Mouse (Mus musculus): ENCODE measurements around the gene Mov10l1. TPM values are rescaled to one million over a fixed set of nuclear protein-coding genes. Genes with fewer than 3 reads are reported as not detected.

Gene Mov10l1
- polyA plus RNA-seq, 1 experiment from 2014 or later = not detected

- no peak for ATAC-seq (ENCODE audit: low FRiP score, low read depth)
- Histone ChIP-seq H3K4me1 (no peaks in the 10 kb centered on the region), H3K27me3 (no peaks in the 10 kb centered on the region), H3K4me3 (no peak overlapping the region), H3K36me3 (no peaks in the 10 kb centered on the region), H3K27ac (no peak overlapping the region), H3K4me2 (replicated peaks) (no peak overlapping the region), H3K9ac (no peak overlapping the region), H3K9me3 (peaks cover 10% of the 10 kb centered on the region)
- 76% methylated on average over 5 of the region's 5 CpGs for WGBS
Measured at GRCm38 (mm10) chr15:89044381-89044780, 61.7 kb downstream of the Mov10l1 start.

DNA sequence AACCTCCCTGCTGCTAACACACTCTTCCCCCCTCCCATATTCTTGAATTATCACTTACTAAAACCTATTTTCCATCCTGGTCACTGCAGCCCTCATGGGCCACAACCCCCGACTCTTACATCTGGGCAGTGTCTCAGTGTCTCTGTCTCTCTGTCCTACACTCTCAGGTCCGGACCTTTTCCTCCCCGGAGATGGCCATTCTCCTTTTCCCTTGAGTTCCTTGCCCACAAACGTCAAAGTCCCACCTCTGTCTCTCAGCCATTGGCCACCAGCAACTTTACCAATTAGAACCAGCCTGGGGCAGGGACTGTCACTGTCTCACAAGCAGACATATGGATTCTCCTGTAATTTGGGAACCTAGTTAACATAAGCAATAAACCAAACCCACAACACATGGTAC, 63.6 kb downstream of the Mov10l1 start:
- WGBS = 51% methylated on average over 4 of the region's 4 CpGs
- Histone ChIP-seq H3K9me3 (peaks cover 10% of the 10 kb centered on the region), H3K27me3 (no peaks in the 10 kb centered on the region), H3K4me1 (no peaks in the 10 kb centered on the region), H3K27ac (no peak overlapping the region), H3K36me3 (no peaks in the 10 kb centered on the region), H3K9ac (no peak overlapping the region), H3K4me3 (no peak overlapping the region), H3K4me2 (replicated peaks) (no peak overlapping the region)
- no peak for ATAC-seq (ENCODE audit: low FRiP score, low read depth)

DNA sequence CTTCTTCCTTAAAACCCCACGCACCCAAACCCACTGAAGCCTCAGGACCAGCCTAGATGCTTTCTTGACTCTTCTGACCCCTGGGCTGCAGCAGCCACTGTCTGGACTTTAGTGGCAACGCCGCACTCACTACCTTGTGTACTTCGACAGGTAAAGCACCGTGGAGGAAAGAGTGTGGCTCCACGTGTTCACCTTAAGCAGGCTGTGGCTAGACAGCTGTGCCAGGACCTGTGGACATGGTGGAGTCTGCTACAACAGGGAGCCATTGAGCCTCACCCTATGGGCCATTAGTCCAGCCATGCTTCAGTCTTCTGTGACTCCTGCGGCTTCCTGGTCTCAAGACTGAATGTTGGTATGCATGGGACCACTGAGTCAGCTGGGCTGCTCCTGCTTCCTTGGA, 72.0 kb downstream of the Mov10l1 start:
- 91% methylated on average over 7 of the region's 7 CpGs for WGBS
- H3K4me1 ChIP-seq = peaks cover 5% of the 10 kb centered on the region
- no peak overlapping the region for H3K4me2 ChIP-seq (replicated peaks)
- H3K9ac ChIP-seq = no peak overlapping the region
- H3K27ac ChIP-seq = no peak overlapping the region
- H3K9me3 ChIP-seq = no peaks in the 10 kb centered on the region
- no peak overlapping the region for H3K4me3 ChIP-seq
- no peak for ATAC-seq (ENCODE audit: low FRiP score, low read depth)
- peaks cover 32% of the 10 kb centered on the region for H3K27me3 ChIP-seq
- no peaks in the 10 kb centered on the region for H3K36me3 ChIP-seq

- peak overlapping the region; percentile 67; the same call in 1 of the 2 replicates for H3K4me3 ChIP-seq
- WGBS = 24% methylated on average over 6 of the region's 6 CpGs
- H3K36me3 ChIP-seq = no peaks in the 10 kb centered on the region
- no peak overlapping the region for H3K27ac ChIP-seq
- peak overlapping the region; percentile 92 for H3K4me2 ChIP-seq (replicated peaks)
- ATAC-seq (ENCODE audit: low FRiP score, low read depth) = no peak
- H3K4me1 ChIP-seq = peaks cover 10% of the 10 kb centered on the region
- H3K9ac ChIP-seq = no peak overlapping the region
- peaks cover 69% of the 10 kb centered on the region for H3K27me3 ChIP-seq
- no peaks in the 10 kb centered on the region for H3K9me3 ChIP-seq
Measured at GRCm38 (mm10) chr15:89058736-89059135, 76.0 kb downstream of the Mov10l1 start.

DNA sequence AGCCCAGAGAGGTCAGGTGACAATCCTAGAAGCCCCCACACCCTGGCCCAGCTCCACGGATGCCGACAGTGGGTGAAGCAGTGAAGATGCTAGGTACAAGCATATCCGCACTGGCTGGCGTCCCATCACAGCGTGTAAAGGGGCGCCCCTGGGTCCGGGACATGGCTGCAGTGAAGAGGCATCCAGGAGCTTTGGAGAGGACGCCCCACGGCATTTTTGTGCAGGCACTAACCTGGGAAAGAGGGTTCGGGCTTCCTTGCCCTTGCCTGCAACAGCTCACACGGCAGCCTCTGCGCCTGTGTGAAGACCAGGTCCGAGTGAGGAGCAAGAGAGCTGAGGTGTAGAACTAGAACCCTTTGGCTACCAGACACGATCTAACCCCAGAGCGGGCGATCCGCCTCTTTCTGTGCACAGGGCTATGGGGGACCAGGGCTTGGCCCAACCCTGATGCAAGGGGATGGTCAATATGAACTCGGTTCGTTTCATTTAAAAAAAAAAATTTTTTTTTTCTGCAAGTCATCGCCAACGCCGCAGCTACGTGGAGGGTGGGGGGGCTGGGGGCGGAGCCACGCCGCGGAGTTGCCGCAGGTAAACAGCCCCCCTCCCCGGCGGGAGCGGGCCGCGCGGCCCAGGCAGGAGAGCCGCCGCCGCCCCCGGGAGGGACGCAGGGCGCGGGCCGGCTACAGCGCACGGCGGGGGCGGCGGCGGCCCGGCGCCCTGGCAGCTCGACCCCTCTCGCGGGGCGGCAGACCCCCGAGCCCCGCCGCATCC, 76.6 kb downstream of the Mov10l1 start, which contains the start of gene Panx2:
TSS of gene Panx2 (plus strand) at position 574 of the 771 bp plus-strand sequence.
- peak within 1 kb of the TSS; percentile 74 for H3K9ac ChIP-seq
- WGBS = 1% methylated on average over 31 of the region's 57 CpGs
- no peak within 1 kb of the TSS for H3K27ac ChIP-seq
- H3K9me3 ChIP-seq = no peaks in the 10 kb centered on the region
- no peaks in the 10 kb centered on the region for H3K36me3 ChIP-seq
- H3K27me3 ChIP-seq = peaks cover 75% of the 10 kb centered on the region
- H3K4me2 ChIP-seq (replicated peaks) = peak within 1 kb of the TSS; percentile 92
- H3K4me1 ChIP-seq = peaks cover 10% of the 10 kb centered on the region
- H3K4me3 ChIP-seq = peak within 1 kb of the TSS; percentile 67
- ATAC-seq (ENCODE audit: low FRiP score, low read depth) = no peak

DNA sequence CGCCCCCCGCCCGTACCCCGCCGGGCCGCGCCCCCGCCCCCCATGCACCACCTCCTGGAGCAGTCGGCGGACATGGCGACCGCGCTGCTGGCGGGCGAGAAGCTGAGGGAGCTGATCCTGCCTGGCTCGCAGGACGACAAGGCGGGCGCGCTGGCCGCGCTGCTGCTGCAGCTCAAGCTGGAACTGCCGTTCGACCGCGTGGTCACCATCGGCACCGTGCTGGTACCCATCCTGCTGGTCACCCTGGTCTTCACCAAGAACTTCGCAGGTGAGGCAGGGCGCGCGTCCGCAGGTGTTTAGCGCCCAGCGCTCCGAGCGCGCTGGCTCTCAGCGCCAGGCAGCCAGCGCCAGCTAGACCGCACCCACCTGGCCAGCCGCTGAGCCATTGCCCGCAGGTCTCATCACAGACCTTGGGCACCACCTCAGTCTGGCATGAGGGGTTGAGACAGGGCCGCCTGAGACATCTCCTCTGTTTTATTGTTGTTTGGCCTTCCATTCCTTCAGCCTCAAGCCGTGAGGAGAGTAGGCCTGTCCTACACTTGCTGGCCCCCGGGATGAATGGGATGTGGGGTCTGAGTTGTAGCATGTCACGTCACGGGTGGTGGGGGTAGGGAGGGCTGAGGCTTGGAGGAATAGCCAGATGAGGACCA, 77.4 kb downstream of the Mov10l1 start:
- H3K4me1 ChIP-seq = peaks cover 10% of the 10 kb centered on the region
- no peaks in the 10 kb centered on the region for H3K36me3 ChIP-seq
- no peaks in the 10 kb centered on the region for H3K9me3 ChIP-seq
- 2% methylated on average over 45 of the region's 48 CpGs for WGBS
- peak overlapping the region; percentile 92 for H3K4me2 ChIP-seq (replicated peaks)
- H3K27ac ChIP-seq = no peak overlapping the region
- H3K4me3 ChIP-seq = peak overlapping the region; percentile 67
- peaks cover 81% of the 10 kb centered on the region for H3K27me3 ChIP-seq
- peak; percentile 45; the same call in 1 of the 2 replicates for ATAC-seq (ENCODE audit: low FRiP score, low read depth)
- H3K9ac ChIP-seq = peak overlapping the region; percentile 74

- ATAC-seq (ENCODE audit: low FRiP score, low read depth) = no peak
- Histone ChIP-seq H3K4me1 (peaks cover 10% of the 10 kb centered on the region), H3K36me3 (no peaks in the 10 kb centered on the region), H3K27me3 (peaks cover 88% of the 10 kb centered on the region), H3K27ac (no peak overlapping the region), H3K4me3 (peak overlapping the region; percentile 67; the same call in 1 of the 2 replicates), H3K9me3 (no peaks in the 10 kb centered on the region), H3K9ac (no peak overlapping the region), H3K4me2 (replicated peaks) (peak overlapping the region; percentile 92)
- 85% methylated on average over 12 of the region's 12 CpGs for WGBS
Measured at GRCm38 (mm10) chr15:89060811-89061460, 78.2 kb downstream of the Mov10l1 start.

DNA sequence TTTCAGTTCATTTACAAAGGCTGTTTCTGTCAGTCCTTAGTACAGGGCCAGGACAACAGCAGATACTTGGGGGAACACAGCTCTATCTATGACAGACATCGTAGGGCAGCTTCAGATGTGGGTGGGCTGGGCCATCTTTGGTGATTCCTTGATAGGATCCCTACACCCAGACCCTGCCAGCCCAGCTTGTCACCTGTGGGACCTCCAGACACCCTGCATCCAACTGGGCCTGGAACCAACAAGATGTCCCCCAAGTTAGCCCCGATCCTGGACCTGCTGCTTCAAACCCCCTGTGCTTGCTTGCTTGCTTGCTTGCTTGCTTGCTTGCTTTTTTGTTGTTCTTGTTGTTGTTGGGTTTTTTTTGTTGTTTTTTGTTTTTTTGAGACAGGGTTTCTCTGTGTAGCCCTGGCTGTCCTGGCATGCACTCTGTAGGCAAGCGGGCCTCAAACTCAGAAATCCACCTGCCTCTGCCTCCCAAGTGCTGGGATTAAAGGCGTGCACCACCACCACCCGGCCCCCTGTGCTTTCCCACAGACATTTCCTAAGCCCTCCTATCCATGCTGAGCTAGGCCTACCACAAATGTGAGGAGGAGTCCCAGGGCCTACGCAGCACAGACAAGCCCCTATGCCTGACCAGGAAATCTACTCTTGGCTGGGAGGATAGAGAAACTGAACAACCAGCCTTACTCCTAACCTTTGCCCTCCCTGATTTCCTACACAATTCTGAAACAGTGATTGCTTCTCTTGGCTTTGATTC, 79.2 kb downstream of the Mov10l1 start:
- Histone ChIP-seq H3K4me2 (replicated peaks) (no peak overlapping the region), H3K27me3 (peaks cover 90% of the 10 kb centered on the region), H3K9me3 (no peaks in the 10 kb centered on the region), H3K4me1 (peaks cover 10% of the 10 kb centered on the region), H3K27ac (no peak overlapping the region), H3K4me3 (no peak overlapping the region), H3K9ac (no peak overlapping the region), H3K36me3 (no peaks in the 10 kb centered on the region)
- ATAC-seq (ENCODE audit: low FRiP score, low read depth) = no peak
- 93% methylated on average over 6 of the region's 6 CpGs for WGBS

- Histone ChIP-seq H3K27me3 (peaks cover 92% of the 10 kb centered on the region), H3K9me3 (no peaks in the 10 kb centered on the region)
- 88% methylated on average over 5 of the region's 5 CpGs for WGBS
Measured at GRCm38 (mm10) chr15:89062518-89062910, 79.8 kb downstream of the Mov10l1 start.

DNA sequence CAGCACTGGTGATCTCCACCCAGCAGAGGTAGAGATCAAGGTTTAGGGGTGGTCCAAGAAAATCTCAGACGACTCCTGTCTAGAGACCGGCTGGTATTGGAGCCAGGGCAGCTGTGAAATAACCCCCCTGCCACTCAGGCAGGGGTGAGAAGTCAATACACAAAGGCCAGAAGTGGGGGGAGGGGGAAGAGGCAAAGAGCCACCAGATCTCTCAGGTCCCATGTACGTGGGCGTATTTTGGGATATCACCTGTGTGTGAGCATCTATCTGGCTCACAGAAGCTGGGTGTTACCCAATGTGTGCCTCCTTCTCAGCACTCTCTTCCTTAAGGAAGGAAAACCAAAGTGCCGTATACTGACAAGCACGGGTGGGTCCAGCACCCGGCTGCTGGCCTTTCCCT, 80.3 kb downstream of the Mov10l1 start:
- H3K9ac ChIP-seq = no peak overlapping the region
- H3K36me3 ChIP-seq = no peaks in the 10 kb centered on the region
- H3K4me1 ChIP-seq = peaks cover 10% of the 10 kb centered on the region
- H3K4me3 ChIP-seq = no peak overlapping the region
- no peak overlapping the region for H3K27ac ChIP-seq
- ATAC-seq (ENCODE audit: low FRiP score, low read depth) = no peak
- no peaks in the 10 kb centered on the region for H3K9me3 ChIP-seq
- 66% methylated on average over 7 of the region's 7 CpGs for WGBS
- peaks cover 92% of the 10 kb centered on the region for H3K27me3 ChIP-seq
- H3K4me2 ChIP-seq (replicated peaks) = no peak overlapping the region

More at GRCm38 (mm10) chr15:89062518-89062910, 79.8 kb downstream of the Mov10l1 start:
- peaks cover 10% of the 10 kb centered on the region for H3K4me1 ChIP-seq
- no peak overlapping the region for H3K4me3 ChIP-seq
- H3K27ac ChIP-seq = no peak overlapping the region
- no peak overlapping the region for H3K4me2 ChIP-seq (replicated peaks)
- no peak overlapping the region for H3K9ac ChIP-seq
- ATAC-seq (ENCODE audit: low FRiP score, low read depth) = no peak
- H3K36me3 ChIP-seq = no peaks in the 10 kb centered on the region

- H3K9ac ChIP-seq = no peak overlapping the region
- no peak for ATAC-seq (ENCODE audit: low FRiP score, low read depth)
- no peak overlapping the region for H3K4me2 ChIP-seq (replicated peaks)
- WGBS = 63% methylated on average over 6 of the region's 6 CpGs
- no peak overlapping the region for H3K27ac ChIP-seq
- no peaks in the 10 kb centered on the region for H3K36me3 ChIP-seq
- peaks cover 10% of the 10 kb centered on the region for H3K4me1 ChIP-seq
- no peaks in the 10 kb centered on the region for H3K9me3 ChIP-seq
- no peak overlapping the region for H3K4me3 ChIP-seq
- H3K27me3 ChIP-seq = peaks cover 92% of the 10 kb centered on the region
Measured at GRCm38 (mm10) chr15:89063536-89063935, 80.8 kb downstream of the Mov10l1 start.
